In genomic region chr13:59073635-59074256, GRCm38 (mm10) we compare ENCODE assay signal across 8 mouse cellular contexts.
DNase-seq lines count a peak whose midpoint lies in the region; ATAC-seq lines count a peak whose summit lies in the region.

No protein-coding gene starts in this region.

- no peaks in the 10 kb centered on the region for H3K9me3 ChIP-seq in hindbrain, embryonic 15.5 days

- DNase-seq in ZHBTc4 (ENCODE audit: low read depth, low spot score): peak; percentile 86
- DNase-seq in gastrocnemius, adult 8-10 months (ENCODE audit: low spot score in 2 of 2): peak; percentile 51 to 61
- peak; percentile 89 to 90 for DNase-seq in layer of hippocampus, postnatal 36 days
- DNase-seq in lung, postnatal 14 days: peak; percentile 84
- peak; percentile 58 for DNase-seq in retina, postnatal 7 days (ENCODE audit: low read depth, low spot score)
- peak; percentile 68 for DNase-seq in urinary bladder, postnatal 25 days (ENCODE audit: low spot score)

- no peaks in the 10 kb centered on the region for H3K36me3 ChIP-seq in hindbrain, embryonic 15.5 days

- peaks cover 16% of the 10 kb centered on the region for H3K4me1 ChIP-seq in hindbrain, embryonic 15.5 days (replicated peaks)

- H3K4me3 ChIP-seq in hindbrain, embryonic 15.5 days: no peak overlapping the region

- 18% methylated on average over 26 of the region's 26 CpGs for WGBS in hindbrain, embryonic 15.5 days

- no peak overlapping the region for H3K9ac ChIP-seq in hindbrain, embryonic 15.5 days

- H3K4me2 ChIP-seq in hindbrain, embryonic 15.5 days: peak overlapping the region; percentile 23

- H3K27me3 ChIP-seq in hindbrain, embryonic 15.5 days: no peaks in the 10 kb centered on the region

- H3K27ac ChIP-seq in hindbrain, embryonic 15.5 days (replicated peaks): peak overlapping the region; percentile 23; the same call in 1 of the 2 replicates

- ATAC-seq in common myeloid progenitor, adult 5-6 weeks (replicated peaks; ENCODE audit: low read depth, poor library complexity, severe bottlenecking): peak; percentile 94
- peak; percentile 93 for ATAC-seq in hindbrain, embryonic 15.5 days (ENCODE audit: low FRiP score, low read depth)
